Mouse (Mus musculus): ENCODE data around the gene P3h3. TPM values are rescaled to one million over a fixed set of nuclear protein-coding genes. Genes with fewer than 3 reads are reported as not detected.
"Not testable (repeated sequence)": the region's sequence is repeated elsewhere in the genome, so short reads cannot be mapped to it uniquely, and the experiment has no call there.

P3h3 gene
- polyA plus RNA-seq, 1 experiment from 2014 or later = 4.5 TPM

- peak; percentile 71 for ATAC-seq
- Histone ChIP-seq H3K27ac (ENCODE audit: low read depth, low read length) (peak overlapping the region; percentile 83), H3K9me3 (ENCODE audit: control insufficient read depth) (no peaks in the 10 kb centered on the region), H3K9ac (ENCODE audit: low read depth, low read length) (0 out of 2 replicates have a peak overlapping the region, but pooled peaks have one; percentile 38), H3K4me1 (replicated peaks; ENCODE audit: control insufficient read depth, insufficient read depth, low read length) (peaks cover 9% of the 10 kb centered on the region; the same call in 1 of the 2 replicates), H3K36me3 (ENCODE audit: control insufficient read depth, insufficient read depth) (0 out of 2 replicates have a peak, but pooled peaks cover 9% of the 10 kb centered on the region), H3K4me2 (replicated peaks; ENCODE audit: low read depth) (peak overlapping the region; percentile 78), H3K27me3 (replicated peaks; ENCODE audit: control insufficient read depth, insufficient read depth, low read length) (no peaks in the 10 kb centered on the region), H3K4me3 (ENCODE audit: low read depth, low read length) (peak overlapping the region; percentile 45)
- peak; percentile 70 for TF ChIP-seq CTCF (IDR thresholded peaks at IDR 0.05; ENCODE audit: low read depth)
- 1% methylated on average over 34 of the region's 34 CpGs for WGBS
These were observed 51.9 kb downstream of the P3h3 start for GRCm38 (mm10) chr6:124805341-124806321.

- H3K36me3 ChIP-seq (ENCODE audit: control insufficient read depth, insufficient read depth) = no peaks in the 10 kb centered on the region
- 74% methylated on average over 3 of the region's 3 CpGs for whole genome bisulfite sequencing
- ATAC-seq = no peak
These were observed 53.2 kb downstream of the P3h3 start for GRCm38 (mm10) chr6:124804341-124804740.

GRCm38 (mm10) chr6:124803691-124804090 is 53.9 kb downstream of the P3h3 start:
- ATAC-seq; H3K27ac ChIP-seq (ENCODE audit: low read depth, low read length); H3K9me3 ChIP-seq (ENCODE audit: control insufficient read depth); H3K36me3 ChIP-seq (ENCODE audit: control insufficient read depth, insufficient read depth); H3K4me2 ChIP-seq (replicated peaks; ENCODE audit: low read depth); H3K4me3 ChIP-seq (ENCODE audit: low read depth, low read length); H3K27me3 ChIP-seq (replicated peaks; ENCODE audit: control insufficient read depth, insufficient read depth, low read length); H3K9ac ChIP-seq (ENCODE audit: low read depth, low read length); H3K4me1 ChIP-seq (replicated peaks; ENCODE audit: control insufficient read depth, insufficient read depth, low read length): not testable (repeated sequence)
- 97% methylated on average over 4 of the region's 4 CpGs for WGBS

More at GRCm38 (mm10) chr6:124804341-124804740, 53.2 kb downstream of the P3h3 start:
- Histone ChIP-seq H3K4me2 (replicated peaks; ENCODE audit: low read depth) (no peak overlapping the region), H3K9ac (ENCODE audit: low read depth, low read length) (no peak overlapping the region), H3K27ac (ENCODE audit: low read depth, low read length) (no peak overlapping the region), H3K4me3 (ENCODE audit: low read depth, low read length) (no peak overlapping the region), H3K9me3 (ENCODE audit: control insufficient read depth) (no peaks in the 10 kb centered on the region), H3K27me3 (replicated peaks; ENCODE audit: control insufficient read depth, insufficient read depth, low read length) (no peaks in the 10 kb centered on the region), H3K4me1 (replicated peaks; ENCODE audit: control insufficient read depth, insufficient read depth, low read length) (peaks cover 4% of the 10 kb centered on the region; the same call in 1 of the 2 replicates)
- TF ChIP-seq CTCF (IDR thresholded peaks at IDR 0.05; ENCODE audit: low read depth) = no peak

- H3K9me3 ChIP-seq (ENCODE audit: control insufficient read depth) = no peaks in the 10 kb centered on the region
- H3K4me2 ChIP-seq (replicated peaks; ENCODE audit: low read depth) = no peak overlapping the region
- H3K4me1 ChIP-seq (replicated peaks; ENCODE audit: control insufficient read depth, insufficient read depth, low read length) = peaks cover 4% of the 10 kb centered on the region; the same call in 1 of the 2 replicates
- no peak for ATAC-seq
- no peak overlapping the region for H3K4me3 ChIP-seq (ENCODE audit: low read depth, low read length)
- TF ChIP-seq CTCF (IDR thresholded peaks at IDR 0.05; ENCODE audit: low read depth) = no peak
- no peak overlapping the region for H3K9ac ChIP-seq (ENCODE audit: low read depth, low read length)
- no peaks in the 10 kb centered on the region for H3K36me3 ChIP-seq (ENCODE audit: control insufficient read depth, insufficient read depth)
- WGBS = 74% methylated on average over 3 of the region's 3 CpGs
- H3K27me3 ChIP-seq (replicated peaks; ENCODE audit: control insufficient read depth, insufficient read depth, low read length) = no peaks in the 10 kb centered on the region
- H3K27ac ChIP-seq (ENCODE audit: low read depth, low read length) = no peak overlapping the region
These were observed 54.5 kb downstream of the P3h3 start for GRCm38 (mm10) chr6:124803061-124803460.

- H3K4me3 ChIP-seq (ENCODE audit: low read depth, low read length); H3K4me1 ChIP-seq (replicated peaks; ENCODE audit: control insufficient read depth, insufficient read depth, low read length); H3K27me3 ChIP-seq (replicated peaks; ENCODE audit: control insufficient read depth, insufficient read depth, low read length); H3K9ac ChIP-seq (ENCODE audit: low read depth, low read length); H3K27ac ChIP-seq (ENCODE audit: low read depth, low read length); H3K9me3 ChIP-seq (ENCODE audit: control insufficient read depth); H3K36me3 ChIP-seq (ENCODE audit: control insufficient read depth, insufficient read depth): not testable (repeated sequence)
- ATAC-seq = 0 out of 2 replicates have a peak, but pooled peaks have one; percentile 23
- 16% methylated on average over 4 of the region's 9 CpGs for WGBS
- H3K4me2 ChIP-seq (replicated peaks; ENCODE audit: low read depth) = peak overlapping the region; percentile 37
These were observed 55.2 kb downstream of the P3h3 start for GRCm38 (mm10) chr6:124802400-124802799.

GRCm38 (mm10) chr6:124796200-124796599 is 61.4 kb downstream of the P3h3 start:
- H3K4me1 ChIP-seq (replicated peaks; ENCODE audit: control insufficient read depth, insufficient read depth, low read length) = no peaks in the 10 kb centered on the region
- 60% methylated on average over 2 of the region's 2 CpGs for WGBS
- no peak overlapping the region for H3K4me3 ChIP-seq (ENCODE audit: low read depth, low read length)
- no peak overlapping the region for H3K27ac ChIP-seq (ENCODE audit: low read depth, low read length)
- H3K9ac ChIP-seq (ENCODE audit: low read depth, low read length) = no peak overlapping the region
- H3K9me3 ChIP-seq (ENCODE audit: control insufficient read depth) = no peaks in the 10 kb centered on the region
- H3K4me2 ChIP-seq (replicated peaks; ENCODE audit: low read depth) = no peak overlapping the region
- no peaks in the 10 kb centered on the region for H3K27me3 ChIP-seq (replicated peaks; ENCODE audit: control insufficient read depth, insufficient read depth, low read length)
- no peak for ATAC-seq
- no peaks in the 10 kb centered on the region for H3K36me3 ChIP-seq (ENCODE audit: control insufficient read depth, insufficient read depth)
- TF ChIP-seq CTCF (IDR thresholded peaks at IDR 0.05; ENCODE audit: low read depth) = no peak

All from intestine, postnatal 0 days (tissue).